Mouse (Mus musculus) retina, embryonic 14.5 days (tissue): ENCODE results near the gene Iars2.
"Not testable (repeated sequence)": the region's sequence is repeated elsewhere in the genome, so short reads cannot be mapped to it uniquely, and the experiment has no call there.

Source experiments
- DNase-seq: peaks from one replicate; pipeline ENCODE4 v3.0.0-alpha.2; 2015; ENCODE audit warnings: low spot score

Gene Iars2

DNA sequence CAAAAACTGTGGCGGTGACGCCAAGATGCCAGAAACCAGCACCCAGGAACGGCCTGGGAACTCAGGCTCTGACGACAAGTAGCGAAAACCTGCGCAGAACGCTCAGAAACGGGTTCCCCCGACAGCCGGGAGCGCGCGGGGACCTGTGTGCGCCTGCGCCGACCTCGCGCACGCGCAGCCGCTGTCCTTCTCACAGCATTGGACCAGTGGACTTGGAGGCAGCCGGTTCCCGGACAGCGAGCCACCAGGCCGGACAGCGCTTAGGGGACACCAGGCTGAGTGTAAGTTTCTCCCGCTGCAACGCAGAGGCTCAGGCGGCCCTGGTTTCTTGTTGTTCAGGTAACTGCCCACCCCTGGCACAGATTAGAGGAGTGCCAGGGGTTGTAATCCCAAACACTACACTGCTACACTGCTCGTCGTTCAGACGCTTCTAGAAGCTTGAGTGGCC lies 2.8 kb upstream of the Iars2 start, which contains the start of gene Bpnt1:
TSS of gene Bpnt1 (plus strand) at position 167 of the 448 bp plus-strand sequence.
- peak; percentile 95 for DNase-seq

GRCm38 (mm10) chr1:185331364-185331763 lies 2.2 kb upstream of the Iars2 start:
- DNase-seq: no peak

DNA sequence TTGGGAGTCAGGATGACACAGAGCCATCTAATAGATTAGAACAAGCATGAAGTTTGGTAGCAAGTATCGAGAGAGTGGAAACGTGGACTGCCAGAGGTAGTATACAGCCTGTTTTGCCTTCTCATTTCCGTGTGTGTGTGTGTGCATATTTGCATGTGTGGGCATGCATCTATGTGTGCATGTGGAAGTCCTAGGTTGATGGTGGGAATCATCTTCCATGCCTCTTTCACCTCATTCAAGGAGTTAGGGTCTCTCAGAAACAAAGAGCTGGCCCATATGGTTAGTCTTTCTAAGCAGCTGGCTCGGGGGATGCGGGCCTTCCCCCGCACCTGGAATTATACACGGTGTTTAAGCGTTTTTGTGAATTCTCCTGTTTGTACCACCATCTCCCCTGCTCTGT lies 655 bp upstream of the Iars2 start:
- no peak for DNase-seq

GRCm38 (mm10) chr1:185327754-185328345 lies 1.3 kb downstream of the Iars2 start:
- DNase-seq: not testable (repeated sequence)

DNA sequence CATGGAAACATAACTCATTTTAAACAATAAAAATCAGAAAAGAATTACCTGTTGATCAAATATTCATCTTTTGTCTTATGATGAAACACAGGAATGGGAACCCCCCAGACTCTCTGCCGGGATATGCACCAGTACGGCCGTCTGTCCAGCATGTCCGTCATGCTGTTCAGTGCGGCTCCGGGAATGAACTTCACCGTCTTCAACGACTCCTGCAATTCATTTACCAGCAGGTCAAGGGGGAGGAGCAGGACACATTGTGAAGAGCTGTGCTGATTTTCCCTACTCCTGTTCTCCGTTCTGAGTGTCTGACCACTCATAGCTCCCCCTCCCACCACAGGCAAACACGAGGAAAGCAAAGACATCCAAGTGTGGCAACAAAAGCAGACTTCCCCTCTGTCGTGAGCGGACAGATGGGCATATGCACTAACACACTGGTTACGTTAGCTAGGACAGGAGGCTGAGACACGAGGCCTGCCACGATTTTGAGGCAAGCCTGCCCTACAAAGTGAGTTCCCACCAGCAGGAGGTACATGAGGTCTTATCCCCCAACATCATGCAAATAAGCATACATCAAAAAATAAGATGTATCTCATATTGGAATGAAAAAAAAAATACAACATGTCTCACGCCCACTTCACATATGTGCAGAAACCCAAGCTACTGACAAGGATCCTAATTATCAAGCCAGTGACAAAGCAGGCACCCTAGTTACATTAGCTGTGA lies 13.2 kb downstream of the Iars2 start:
- DNase-seq: no peak

DNA sequence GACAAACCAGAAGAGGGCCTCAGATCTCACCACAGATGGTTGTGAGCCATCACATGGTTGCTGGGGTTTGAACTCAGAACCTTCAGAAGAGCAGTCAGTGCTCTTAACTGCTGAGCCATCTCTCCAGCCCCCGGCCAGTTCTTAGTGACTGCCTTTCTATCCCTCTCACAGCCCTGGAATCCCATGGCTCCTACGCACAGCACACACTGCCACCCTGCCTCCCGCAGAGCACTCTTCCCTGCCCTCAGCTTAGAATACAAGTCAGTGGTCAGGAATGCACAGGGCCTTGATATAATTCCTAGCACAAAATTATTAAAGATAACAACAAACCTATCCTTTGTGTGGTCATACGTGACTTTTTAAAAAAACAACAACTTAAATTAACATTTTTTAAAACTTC lies 14.7 kb downstream of the Iars2 start:
- DNase-seq: no peak

GRCm38 (mm10) chr1:185311949-185312348 lies 17.2 kb downstream of the Iars2 start:
- no peak for DNase-seq

GRCm38 (mm10) chr1:185308908-185309307 lies 20.3 kb downstream of the Iars2 start:
- DNase-seq: no peak

- DNase-seq: no peak
Observed at GRCm38 (mm10) chr1:185308334-185308733, 20.9 kb downstream of the Iars2 start.

GRCm38 (mm10) chr1:185307645-185308044 lies 21.6 kb downstream of the Iars2 start:
- DNase-seq: no peak

- DNase-seq: no peak
Observed at GRCm38 (mm10) chr1:185306836-185307235, 22.4 kb downstream of the Iars2 start.

DNA sequence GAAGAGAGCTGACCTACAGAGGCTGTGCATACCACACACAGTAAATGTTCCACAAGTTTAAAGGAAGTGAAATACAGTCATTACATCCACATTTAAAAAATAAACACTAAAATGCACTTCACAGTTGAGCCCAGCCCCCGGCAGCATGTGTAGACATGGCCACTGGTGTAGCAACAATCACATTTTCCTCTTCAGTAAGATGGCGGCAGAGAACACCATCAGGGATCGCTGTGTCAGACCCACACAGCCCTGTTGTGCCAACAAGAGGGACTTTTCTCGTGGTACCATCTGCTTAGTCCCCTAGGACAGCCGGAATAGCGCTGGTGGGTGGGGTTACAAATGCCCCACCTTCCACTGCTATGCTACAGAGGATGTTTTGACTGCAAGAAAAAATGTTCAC lies 26.4 kb downstream of the Iars2 start:
- no peak for DNase-seq

DNA sequence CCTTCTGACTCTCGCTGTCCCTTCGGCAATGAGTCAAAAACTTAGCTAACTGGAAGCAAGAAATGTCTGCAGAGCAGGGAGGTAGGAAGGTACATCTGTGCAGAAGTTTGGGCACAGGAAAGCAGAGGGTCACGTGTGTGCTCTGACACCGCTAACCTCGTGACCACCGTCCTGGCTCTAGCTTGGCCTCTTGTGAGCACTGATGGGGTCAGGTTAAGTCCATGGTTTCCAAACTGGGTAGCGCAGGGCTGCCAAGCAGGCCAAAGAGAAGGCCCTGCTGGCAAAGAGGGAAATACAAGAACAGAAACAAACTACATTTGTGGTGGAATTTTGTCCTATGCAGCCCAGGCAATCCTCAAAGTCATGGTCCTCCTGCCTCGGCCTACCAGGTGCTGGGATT lies 30.7 kb downstream of the Iars2 start:
- no peak for DNase-seq

DNA sequence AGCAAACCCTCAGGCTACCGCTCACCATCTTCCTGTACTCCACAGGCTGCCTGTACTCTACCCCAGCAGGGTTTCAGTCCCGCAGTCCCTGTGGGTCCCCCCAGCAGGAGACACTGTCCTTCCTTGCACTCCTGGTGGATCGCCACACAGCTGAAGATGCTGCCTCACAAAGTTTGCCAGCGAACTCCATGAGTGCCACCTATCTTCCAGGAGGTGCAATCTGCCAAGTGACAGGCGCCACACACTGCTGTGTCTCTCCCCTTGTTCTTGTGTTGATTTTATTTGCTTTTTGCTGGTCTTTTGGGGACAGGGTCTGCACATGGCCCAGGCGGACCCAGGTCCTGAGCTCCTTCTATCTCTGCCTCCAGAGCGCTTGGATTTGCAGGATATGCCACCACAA lies 32.3 kb downstream of the Iars2 start:
- no peak for DNase-seq

GRCm38 (mm10) chr1:185292646-185293360 lies 36.4 kb downstream of the Iars2 start:
- no peak for DNase-seq

- DNase-seq: no peak
Observed at GRCm38 (mm10) chr1:185291336-185291735, 37.9 kb downstream of the Iars2 start.

DNA sequence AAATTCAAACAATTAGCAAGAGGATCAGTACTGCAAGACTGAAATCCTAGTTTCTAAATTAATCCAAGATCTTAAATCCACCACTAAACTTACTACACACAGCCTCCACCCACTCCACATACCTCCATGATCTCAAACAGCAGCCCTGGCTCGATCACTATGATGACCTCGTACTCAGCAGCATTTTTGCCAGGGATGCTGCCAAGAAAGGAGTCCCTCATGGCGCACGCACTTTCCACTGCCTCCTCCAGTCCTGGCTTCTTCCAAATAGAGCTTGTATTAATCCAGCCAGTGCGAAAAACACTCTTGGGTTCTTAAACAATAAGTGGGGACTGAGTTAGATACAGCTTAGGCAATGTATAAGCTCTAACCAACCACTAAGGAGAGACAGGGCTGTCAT lies 40.0 kb downstream of the Iars2 start:
- DNase-seq: no peak

- DNase-seq: no peak
Observed at GRCm38 (mm10) chr1:185287066-185287465, 42.1 kb downstream of the Iars2 start.

- DNase-seq: no peak
Observed at GRCm38 (mm10) chr1:185285171-185285570, 44.0 kb downstream of the Iars2 start.

- no peak for DNase-seq
Observed at GRCm38 (mm10) chr1:185284740-185285139, 44.5 kb downstream of the Iars2 start.

- no peak for DNase-seq
Observed at GRCm38 (mm10) chr1:185283247-185283646, 45.9 kb downstream of the Iars2 start.

GRCm38 (mm10) chr1:185282846-185283245 lies 46.4 kb downstream of the Iars2 start:
- no peak for DNase-seq

- DNase-seq: no peak
Observed at GRCm38 (mm10) chr1:185280616-185281015, 48.6 kb downstream of the Iars2 start.
